Mouse (Mus musculus) embryonic facial prominence, embryonic 15.5 days (tissue): ENCODE data around the gene Pld1. TPM values are rescaled to one million over a fixed set of nuclear protein-coding genes. Genes with fewer than 3 reads are reported as not detected.

ENCODE experiments used
- ATAC-seq: fragments of 200-750 bp; cut with Nextera tagmentation; 2 replicates; pipeline ENCODE4 v1.8.0; 2017; ENCODE audit warnings: low read depth, moderate TSS enrichment; ENCODE audit not compliant: insufficient number of reproducible peaks, low FRiP score, low TSS enrichment
- H3K27ac ChIP-seq: fragments of 300-500 bp; sonication (generic); replicated peaks from 2 replicates; pipeline ENCODE4 v1.5.1; 2015; ENCODE audit warnings: mild to moderate bottlenecking, inconsistent platforms
- H3K27me3 ChIP-seq: fragments of 300-500 bp; sonication (generic); 2 replicates; pipeline ENCODE4 v1.6.1; 2015; ENCODE audit warnings: inconsistent platforms
- H3K36me3 ChIP-seq: fragments of 300-500 bp; sonication (generic); 2 replicates; pipeline ENCODE4 v1.6.1; 2015; ENCODE audit warnings: mild to moderate bottlenecking, inconsistent platforms
- H3K4me1 ChIP-seq: fragments of 300-500 bp; sonication (generic); 2 replicates; pipeline ENCODE4 v1.6.1; 2015; ENCODE audit warnings: inconsistent platforms
- H3K4me2 ChIP-seq: fragments of 300-500 bp; sonication (generic); replicated peaks from 2 replicates; pipeline ENCODE4 v1.6.1; 2015; ENCODE audit warnings: mild to moderate bottlenecking, inconsistent platforms
- H3K4me3 ChIP-seq: fragments of 300-500 bp; sonication (generic); replicated peaks from 2 replicates; pipeline ENCODE4 v1.5.1; 2015; ENCODE audit warnings: mild to moderate bottlenecking, inconsistent platforms
- H3K9ac ChIP-seq: fragments of 300-500 bp; sonication (generic); 2 replicates; pipeline ENCODE4 v1.6.1; 2015; ENCODE audit warnings: inconsistent platforms
- H3K9me3 ChIP-seq: fragments of 300-500 bp; sonication (generic); replicated peaks from 2 replicates; pipeline ENCODE4 v1.6.1; 2016; ENCODE audit warnings: inconsistent platforms
- WGBS: fragments of 180-500 bp; shearing (Covaris S2); methylation state at CpG from one replicate; pipeline ENCODE4 v1.1.7; 2015; 5-methylcytosine and 5-hydroxymethylcytosine counted together
- polyA plus RNA-seq: library from polyadenylated mRNA; unstranded; fragments of >200 nt; fragmentation: Nextera tagmentation; extraction: Ambion mirVana; gene quantifications from 2 replicates; pipeline ENCODE4 v1.2.1, GENCODE M21; 2015

Gene Pld1
- polyA plus RNA-seq, 1 experiment from 2014 or later: 6.4 TPM

- Histone ChIP-seq H3K4me2 (no peak overlapping the region), H3K9me3 (no peaks in the 10 kb centered on the region), H3K9ac (no peak overlapping the region), H3K36me3 (no peaks in the 10 kb centered on the region), H3K4me1 (no peaks in the 10 kb centered on the region), H3K4me3 (no peak overlapping the region), H3K27me3 (peaks cover 6% of the 10 kb centered on the region; the same call in 1 of the 2 replicates), H3K27ac (no peak overlapping the region)
- ATAC-seq: no peak
- WGBS: 35% methylated on average over 1 of the region's 1 CpGs
Observed at GRCm38 (mm10) chr3:28164678-28165077, 226.2 kb downstream of the Pld1 start.

- no peak overlapping the region for H3K27ac ChIP-seq
- 0% methylated on average over 1 of the region's 1 CpGs for WGBS
- no peak for ATAC-seq
Observed at GRCm38 (mm10) chr3:28165598-28165997, 227.1 kb downstream of the Pld1 start.

GRCm38 (mm10) chr3:28167796-28168505 is 229.5 kb downstream of the Pld1 start:
- Histone ChIP-seq H3K4me1 (peaks cover 12% of the 10 kb centered on the region), H3K27me3 (peaks cover 6% of the 10 kb centered on the region; the same call in 1 of the 2 replicates), H3K4me2 (no peak overlapping the region), H3K4me3 (no peak overlapping the region), H3K36me3 (no peaks in the 10 kb centered on the region), H3K27ac (no peak overlapping the region), H3K9me3 (no peaks in the 10 kb centered on the region), H3K9ac (no peak overlapping the region)
- 80% methylated on average over 6 of the region's 6 CpGs for WGBS
- no peak for ATAC-seq

More at GRCm38 (mm10) chr3:28165598-28165997, 227.1 kb downstream of the Pld1 start:
- Histone ChIP-seq H3K27me3 (peaks cover 6% of the 10 kb centered on the region; the same call in 1 of the 2 replicates), H3K4me1 (peaks cover under 1% of the 10 kb centered on the region), H3K4me2 (no peak overlapping the region), H3K9me3 (no peaks in the 10 kb centered on the region), H3K9ac (no peak overlapping the region), H3K4me3 (no peak overlapping the region), H3K36me3 (no peaks in the 10 kb centered on the region)

- no peaks in the 10 kb centered on the region for H3K27me3 ChIP-seq
- H3K4me3 ChIP-seq: no peak overlapping the region
- no peak overlapping the region for H3K9ac ChIP-seq
- WGBS: 25% methylated on average over 17 of the region's 17 CpGs
- no peaks in the 10 kb centered on the region for H3K9me3 ChIP-seq
- H3K36me3 ChIP-seq: no peaks in the 10 kb centered on the region
- no peak overlapping the region for H3K27ac ChIP-seq
- no peak for ATAC-seq
- H3K4me2 ChIP-seq: 0 out of 2 replicates have a peak overlapping the region, but pooled peaks have one; percentile 3
- peaks cover 15% of the 10 kb centered on the region for H3K4me1 ChIP-seq
Observed at GRCm38 (mm10) chr3:28170911-28171618, 232.6 kb downstream of the Pld1 start.

- Histone ChIP-seq H3K36me3 (no peaks in the 10 kb centered on the region), H3K27ac (no peak overlapping the region), H3K4me3 (no peak overlapping the region), H3K27me3 (no peaks in the 10 kb centered on the region), H3K4me2 (peak overlapping the region; percentile 13; the same call in 1 of the 2 replicates), H3K9ac (no peak overlapping the region), H3K9me3 (no peaks in the 10 kb centered on the region), H3K4me1 (peaks cover 14% of the 10 kb centered on the region)
- 12% methylated on average over 21 of the region's 21 CpGs for WGBS
- peak; percentile 83 for ATAC-seq
Observed at GRCm38 (mm10) chr3:28175997-28176967, 237.8 kb downstream of the Pld1 start.

- Histone ChIP-seq H3K27ac (no peak overlapping the region), H3K9ac (no peak overlapping the region), H3K9me3 (no peaks in the 10 kb centered on the region), H3K4me3 (no peak overlapping the region), H3K36me3 (no peaks in the 10 kb centered on the region), H3K4me1 (peaks cover 10% of the 10 kb centered on the region; the same call in 1 of the 2 replicates), H3K4me2 (no peak overlapping the region), H3K27me3 (no peaks in the 10 kb centered on the region)
- whole genome bisulfite sequencing: 65% methylated on average over 6 of the region's 6 CpGs
- no peak for ATAC-seq
Observed at GRCm38 (mm10) chr3:28178333-28178732, 239.8 kb downstream of the Pld1 start.

Other genes starting within 250 kb of the Pld1 start
- gene Fndc3b, start 227.4 kb upstream of the Pld1 start, polyA plus RNA-seq: 31.8 and 33.9 TPM in 2 replicates
- gene Tmem212, start 42.3 kb upstream of the Pld1 start, polyA plus RNA-seq: 7.9 and 18.9 TPM in 2 replicates